Mouse (Mus musculus) MEL (cell line): ENCODE measurements at regions not wholly inside any gene's neighbourhood (a gene's known extent, or its start where the extent isn't known, plus 50 kb on each side); places are given as distances from the start of the nearest gene placed in this dataset.

ENCODE experiments used
- CTCF ChIP-seq, 3 experiments: IDR thresholded peaks in 2 of 3; conservative IDR thresholded peaks in 1 of 3; 2 replicates each; pipeline ENCODE4 v1.5.1; 2011 to 2012; ENCODE audit warnings: low read length in 3 of 3, low read depth in 2 of 3, mild to moderate bottlenecking in 2 of 3, improper control_type of control experiment in 1 of 3, inconsistent platforms in 1 of 3, mixed read lengths in 1 of 3, moderate library complexity in 1 of 3; ENCODE audit not compliant: control insufficient read depth in 1 of 3, insufficient read depth in 1 of 3, poor library complexity in 1 of 3, severe bottlenecking in 1 of 3
- JUND ChIP-seq: IDR thresholded peaks from 2 replicates; pipeline ENCODE4 v1.6.1; 2011; ENCODE audit warnings: low read depth, mild to moderate bottlenecking, improper control_type of control experiment, low read length
- MAFK ChIP-seq: IDR thresholded peaks from 2 replicates; pipeline ENCODE4 v1.6.1; 2011; ENCODE audit warnings: low read depth, mild to moderate bottlenecking, low read length, improper control_type of control experiment, borderline replicate concordance
- MEF2A ChIP-seq: IDR thresholded peaks from 2 replicates; pipeline ENCODE4 v1.6.1; 2014; ENCODE audit warnings: low read depth, mild to moderate bottlenecking, inconsistent platforms, low read length, improper control_type of control experiment; ENCODE audit not compliant: poor library complexity, insufficient replicate concordance, severe bottlenecking; ENCODE audit errors: extremely low read depth
- MXI1 ChIP-seq: IDR thresholded peaks from 2 replicates; pipeline ENCODE4 v1.6.1; 2011; ENCODE audit warnings: mild to moderate bottlenecking, low read depth, low read length, improper control_type of control experiment
- POLR2A ChIP-seq, 2 experiments: IDR thresholded peaks; 2 replicates each; pipeline ENCODE4 v1.6.1; 2011 to 2012; ENCODE audit warnings: low read length in 2 of 2, mild to moderate bottlenecking in 2 of 2, control low read depth in 1 of 2, improper control_type of control experiment in 1 of 2, low read depth in 1 of 2, moderate library complexity in 1 of 2; ENCODE audit not compliant: control insufficient read depth in 1 of 2, insufficient read depth in 1 of 2, poor library complexity in 1 of 2
- SMC3 ChIP-seq: IDR thresholded peaks from 2 replicates; pipeline ENCODE4 v1.6.1; 2011; ENCODE audit warnings: low read depth, low read length, improper control_type of control experiment

- TF ChIP-seq POLR2A (IDR thresholded peaks at IDR 0.05; ENCODE audit: control insufficient read depth in 1 of 2, insufficient read depth in 1 of 2, low read depth in 1 of 2, low read length in 2 of 2, poor library complexity in 1 of 2) (no peak), CTCF (IDR thresholded peaks at IDR 0.05 in 2 of 3, conservative IDR thresholded peaks at IDR 0.05 in 1 of 3; ENCODE audit: control insufficient read depth in 1 of 3, insufficient read depth in 1 of 3, low read depth in 2 of 3, low read length in 3 of 3, poor library complexity in 1 of 3, severe bottlenecking in 1 of 3) (no peak), SMC3 (no peak), JUND (no peak), MAFK (no peak), MXI1 (no peak), MEF2A (no peak)
These were observed 91.5 kb upstream of the Cdkn2b start for GRCm38 (mm10) chr4:89402324-89402723.
